Mouse (Mus musculus) natural killer cell, adult 2 months (primary cell): ENCODE measurements at regions not wholly inside any gene's neighbourhood (a gene's known extent, or its start where the extent isn't known, plus 50 kb on each side); places are given as distances from the start of the nearest gene placed in this dataset.

Experiments
- DNase-seq, 2 experiments: peaks; one replicate each; pipeline ENCODE4 v3.0.0; 2022; ENCODE audit warnings: low spot score in 2 of 2

DNA sequence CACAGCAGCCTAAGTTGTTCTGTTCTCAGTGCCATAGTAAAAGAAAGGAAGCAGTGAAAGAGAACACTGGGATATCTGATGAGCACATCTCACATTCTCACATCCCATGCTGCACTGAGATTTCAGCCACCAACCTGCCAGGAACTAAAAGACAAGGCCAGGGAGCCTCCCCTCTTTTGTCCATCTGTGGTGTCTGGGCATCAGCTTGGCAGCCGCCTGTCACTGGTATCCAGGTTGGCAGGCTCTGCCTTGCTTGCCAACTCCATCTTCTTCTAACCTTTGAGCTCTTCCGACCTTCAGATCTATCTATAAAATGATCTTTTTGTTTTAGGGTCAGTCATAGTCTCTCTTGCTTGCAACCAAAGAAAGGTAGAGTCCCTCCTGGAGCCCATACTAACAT is 228.5 kb upstream of the Mgmt start:
- no peak for DNase-seq

- no peak for DNase-seq
These were observed 227.7 kb upstream of the Mgmt start for GRCm38 (mm10) chr7:136666707-136667106.

- DNase-seq: no peak
These were observed 223.7 kb upstream of the Mgmt start for GRCm38 (mm10) chr7:136670675-136671074.

- DNase-seq: no peak
These were observed 220.3 kb upstream of the Mgmt start for GRCm38 (mm10) chr7:136674159-136674558.

DNA sequence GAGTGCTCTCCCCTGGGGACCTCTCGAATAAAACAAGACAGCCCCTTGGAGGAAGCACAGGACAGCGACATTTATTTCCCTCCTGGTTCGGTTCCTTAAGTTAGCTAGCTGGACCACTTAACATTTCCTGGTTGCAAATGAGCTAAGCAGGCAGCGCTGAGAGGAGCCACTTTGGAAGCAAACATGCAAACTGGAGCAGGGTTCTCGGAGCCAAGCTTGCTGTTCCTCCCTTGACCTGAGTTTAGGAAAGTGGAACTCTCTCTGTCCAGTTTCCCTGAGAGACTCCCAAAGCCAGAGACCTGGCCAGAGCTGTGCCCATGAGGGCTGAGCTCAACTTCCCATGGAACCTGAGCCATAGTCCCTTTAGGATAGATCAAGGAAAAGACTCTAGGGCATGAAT is 219.4 kb upstream of the Mgmt start:
- no peak for DNase-seq

GRCm38 (mm10) chr7:136676104-136676503 is 218.3 kb upstream of the Mgmt start:
- no peak for DNase-seq

GRCm38 (mm10) chr7:136676987-136677545 is 217.3 kb upstream of the Mgmt start:
- no peak for DNase-seq

DNA sequence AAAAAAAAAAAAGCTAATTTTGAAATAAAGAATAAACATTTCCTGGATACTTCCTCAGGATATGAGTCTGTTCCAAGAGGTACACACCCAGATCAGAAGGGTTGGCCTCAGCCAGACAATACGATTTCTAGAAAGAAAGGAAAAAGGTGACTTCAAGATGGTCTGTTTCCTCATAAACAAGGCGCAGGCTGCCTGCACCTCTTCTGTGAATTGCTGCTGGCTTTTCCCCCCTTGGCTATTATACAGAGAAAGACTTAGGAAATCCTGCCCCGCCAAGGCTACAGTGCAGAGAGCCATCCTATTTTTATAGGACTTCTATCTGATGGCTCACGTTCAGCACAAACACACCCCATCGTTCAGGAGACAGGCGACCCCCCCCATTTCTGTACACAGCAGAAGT is 204.8 kb upstream of the Mgmt start:
- DNase-seq: no peak

- no peak for DNase-seq
These were observed 188.2 kb upstream of the Mgmt start for GRCm38 (mm10) chr7:136706246-136706645.

DNA sequence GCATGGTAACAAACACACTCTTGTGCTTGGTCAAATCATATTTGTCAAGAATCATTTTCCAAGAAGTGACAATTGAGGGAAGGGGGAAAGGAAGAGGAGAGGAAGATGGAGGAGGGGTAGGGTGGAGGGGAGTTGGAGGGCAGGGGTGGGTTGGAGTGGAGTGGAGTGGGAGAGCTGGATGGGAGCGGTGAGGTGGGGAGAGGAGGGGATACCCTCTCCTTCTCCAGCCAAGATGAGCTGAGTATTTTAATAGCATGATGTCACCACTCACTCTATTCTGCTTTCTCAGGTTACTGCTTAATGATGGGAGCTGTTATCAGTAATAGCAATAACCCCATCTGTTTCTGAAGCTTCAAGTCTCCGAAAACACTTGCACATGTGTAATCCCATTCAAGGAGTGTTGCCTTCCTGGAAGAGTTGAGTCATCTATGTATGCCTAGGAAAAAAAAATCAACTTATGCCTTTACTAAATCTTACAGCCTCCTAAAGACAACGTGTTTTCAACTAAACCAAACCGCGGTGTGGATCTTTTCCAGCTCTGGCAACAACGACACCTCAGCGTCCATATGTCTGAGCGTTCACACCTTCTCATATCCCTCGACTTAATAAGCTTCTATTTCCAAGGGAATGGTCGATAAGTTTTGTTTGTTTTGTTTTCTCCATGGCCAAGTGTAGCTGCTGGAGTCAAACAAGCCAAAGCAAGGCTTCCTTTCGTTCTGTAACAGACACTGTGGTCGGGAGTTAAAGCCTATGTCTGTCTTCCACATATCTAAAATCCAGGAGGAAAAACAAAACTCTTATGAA is 187.0 kb upstream of the Mgmt start:
- DNase-seq: no peak

GRCm38 (mm10) chr7:136708004-136708435 is 186.4 kb upstream of the Mgmt start:
- DNase-seq: no peak

DNA sequence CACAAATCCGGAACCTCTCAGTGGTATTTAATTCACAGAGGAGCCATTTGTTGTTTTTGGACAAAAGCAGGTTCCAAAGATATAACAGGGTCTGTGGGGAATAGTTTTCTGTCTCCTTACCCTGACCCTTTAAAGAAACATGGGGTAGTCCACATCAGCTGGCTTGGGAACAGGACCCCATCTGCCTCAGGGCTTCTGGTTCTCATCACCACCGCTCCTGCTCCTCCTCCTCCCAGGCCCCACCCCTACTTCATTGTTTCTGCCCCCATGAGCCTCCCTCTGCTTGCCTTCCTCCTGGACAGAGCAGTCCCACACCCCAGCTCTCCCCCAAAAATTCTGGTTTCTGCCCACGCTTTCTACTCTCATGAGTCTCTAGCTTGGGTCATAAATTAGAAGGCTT is 183.8 kb upstream of the Mgmt start:
- DNase-seq: no peak

GRCm38 (mm10) chr7:136712962-136713640 is 181.3 kb upstream of the Mgmt start:
- no peak for DNase-seq

GRCm38 (mm10) chr7:136727628-136728402 is 166.6 kb upstream of the Mgmt start:
- no peak for DNase-seq

- no peak for DNase-seq
These were observed 152.2 kb upstream of the Mgmt start for GRCm38 (mm10) chr7:136742171-136742570.

DNA sequence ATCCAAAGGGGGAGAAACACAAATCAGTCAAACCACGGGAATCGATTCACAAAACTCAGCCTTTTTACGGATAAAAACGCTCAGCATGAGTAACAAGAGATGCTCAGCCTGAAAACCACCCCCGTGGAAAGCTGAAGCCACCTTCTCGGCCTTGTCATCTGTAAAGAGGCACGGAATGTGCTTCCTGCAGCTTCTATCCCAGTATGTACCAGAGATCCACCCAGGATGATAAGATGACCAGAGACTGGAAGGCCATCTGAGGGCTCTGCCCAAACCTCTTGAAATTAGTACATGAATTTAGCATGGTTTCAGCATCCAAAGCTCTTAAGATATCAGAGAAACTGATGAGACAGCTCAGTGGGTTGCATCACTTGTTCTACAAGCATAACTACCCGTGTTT is 149.0 kb upstream of the Mgmt start:
- no peak for DNase-seq

- no peak for DNase-seq
These were observed 142.9 kb upstream of the Mgmt start for GRCm38 (mm10) chr7:136751477-136751876.

GRCm38 (mm10) chr7:136754821-136755220 is 139.6 kb upstream of the Mgmt start:
- DNase-seq: no peak

- no peak for DNase-seq
These were observed 129.4 kb upstream of the Mgmt start for GRCm38 (mm10) chr7:136765026-136765425.

GRCm38 (mm10) chr7:136767231-136767630 is 127.2 kb upstream of the Mgmt start:
- no peak for DNase-seq

- no peak for DNase-seq
These were observed 113.7 kb upstream of the Mgmt start for GRCm38 (mm10) chr7:136780708-136781107.

DNA sequence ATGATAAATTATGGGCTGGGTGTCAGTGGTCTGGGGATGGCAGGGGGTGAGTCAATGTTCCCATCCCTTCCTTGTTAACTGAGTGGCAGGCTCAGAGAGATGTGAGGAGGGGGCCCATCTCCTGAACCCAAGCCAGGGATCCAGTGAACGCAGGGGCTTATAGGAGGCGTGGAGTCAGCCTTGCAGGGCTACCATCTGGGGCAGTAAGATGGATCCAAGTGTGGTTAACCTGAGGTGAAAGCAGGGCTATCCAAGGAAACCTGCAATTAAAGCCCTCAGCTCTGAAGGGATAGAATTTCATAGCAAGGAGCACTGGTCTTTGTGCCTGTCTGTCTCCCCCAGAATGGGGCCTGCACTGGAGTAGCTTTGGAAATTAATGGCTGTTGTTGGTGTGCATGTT is 103.3 kb upstream of the Mgmt start:
- no peak for DNase-seq
